Mouse (Mus musculus): ENCODE data around the gene Adh5.

Gene Adh5

DNA sequence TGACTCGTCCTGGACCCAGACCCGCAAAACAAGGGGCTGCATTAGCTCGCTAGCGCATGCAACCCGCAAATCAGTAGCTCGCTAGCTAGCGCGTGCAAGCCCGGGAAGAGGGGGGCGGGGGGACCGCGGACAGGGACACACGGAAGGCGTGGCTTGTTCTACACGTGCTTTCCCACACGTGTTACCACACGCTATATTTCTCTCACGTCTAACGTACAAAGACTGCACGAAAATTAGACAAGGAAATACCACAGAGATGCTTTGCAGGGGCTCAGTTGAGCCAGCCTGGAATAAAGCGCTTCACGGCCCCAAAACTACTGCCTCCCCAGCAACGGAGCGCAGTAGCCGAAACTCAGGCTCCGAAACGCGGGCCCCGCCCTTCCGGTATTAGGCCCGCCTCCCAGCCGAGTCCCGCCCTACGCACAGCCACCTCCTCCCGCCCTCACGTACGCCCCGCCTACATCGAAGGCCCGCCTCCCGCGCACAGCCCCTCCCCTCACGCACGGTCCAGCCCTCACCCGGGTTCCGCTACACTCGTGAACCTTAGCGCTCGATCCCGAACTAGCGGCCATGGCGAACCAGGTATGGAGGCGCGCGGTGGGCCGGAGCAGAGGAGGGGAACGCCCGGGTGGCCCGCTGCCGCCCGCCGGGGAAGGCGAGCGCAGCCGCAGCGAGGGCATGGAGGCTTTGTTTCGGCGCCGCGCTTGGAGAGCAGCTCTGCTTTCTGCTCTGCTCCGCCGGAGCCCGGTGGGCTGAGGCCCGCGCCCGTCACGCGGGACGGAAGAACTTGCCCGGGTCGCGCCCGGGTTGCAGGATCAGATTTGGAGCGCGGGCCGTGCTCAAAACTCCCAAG is at the start of gene Adh5:
Gene Adh5 (plus strand): TSS at position 482 of the 853 bp plus-strand sequence.
- peak; percentile 95 for DNase-seq (ENCODE audit: low read depth, low spot score)

DNA sequence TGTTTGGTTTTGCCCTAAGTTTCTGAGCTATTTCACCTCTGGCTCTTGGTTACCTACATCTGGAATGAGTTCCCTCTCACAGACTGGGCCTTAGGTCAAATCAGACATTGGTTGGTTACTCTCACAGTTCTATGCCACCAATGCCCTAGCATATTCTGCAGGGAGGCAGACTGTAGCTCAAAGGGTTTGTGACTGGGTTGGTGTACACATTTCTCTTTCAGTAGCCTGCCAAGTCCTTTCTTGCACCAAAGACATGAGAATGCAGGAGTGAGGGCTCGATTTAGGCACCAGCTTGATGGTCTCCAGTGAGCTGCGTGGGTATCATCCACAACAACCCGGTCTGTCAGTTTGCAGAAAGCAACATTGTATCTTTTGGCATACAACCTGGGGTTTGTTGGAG is 38.0 kb upstream of the Adh5 start:
- DNase-seq (ENCODE audit: low read depth, low spot score), result no peak

DNA sequence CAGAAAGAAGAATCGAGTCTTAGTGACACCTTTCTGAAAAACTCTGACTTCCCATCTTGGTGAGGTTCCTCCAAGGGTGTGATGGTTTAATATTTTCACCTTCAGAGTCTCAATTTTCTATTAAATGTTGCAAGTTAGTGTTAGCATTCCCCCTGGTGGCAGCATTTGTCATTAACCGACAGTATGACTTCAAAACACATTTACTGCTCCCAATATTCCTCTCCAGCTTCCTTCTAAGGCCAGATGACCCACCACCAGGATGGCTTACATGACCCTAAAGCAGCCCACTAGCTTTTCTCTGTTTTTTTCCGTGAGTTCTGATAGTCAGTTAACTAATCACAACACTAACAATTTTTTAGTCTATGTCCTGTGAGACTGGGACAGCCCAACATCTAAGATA is 37.6 kb upstream of the Adh5 start:
- peak; percentile 23 for DNase-seq (ENCODE audit: low read depth, low spot score)

DNA sequence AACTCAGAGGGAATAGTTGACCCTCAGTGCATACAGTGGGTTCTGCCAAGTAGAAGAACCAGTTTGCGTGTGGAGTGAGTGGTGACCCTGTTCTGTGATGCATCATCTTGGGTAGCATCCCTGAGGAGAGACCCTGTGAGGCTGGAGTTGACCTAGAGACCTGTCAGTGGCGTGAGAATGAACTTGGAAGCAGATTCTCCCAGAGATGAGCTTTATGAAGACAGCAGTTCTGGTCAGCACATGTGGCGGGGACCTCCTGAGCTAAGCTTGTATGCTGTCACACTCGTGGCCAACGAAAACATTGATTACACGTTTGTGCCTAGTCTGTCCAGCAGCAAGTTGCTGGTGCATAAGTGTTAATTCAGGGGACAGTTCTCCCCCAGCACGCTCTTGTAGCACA is 37.1 kb upstream of the Adh5 start:
- DNase-seq (ENCODE audit: low read depth, low spot score), result no peak

DNA sequence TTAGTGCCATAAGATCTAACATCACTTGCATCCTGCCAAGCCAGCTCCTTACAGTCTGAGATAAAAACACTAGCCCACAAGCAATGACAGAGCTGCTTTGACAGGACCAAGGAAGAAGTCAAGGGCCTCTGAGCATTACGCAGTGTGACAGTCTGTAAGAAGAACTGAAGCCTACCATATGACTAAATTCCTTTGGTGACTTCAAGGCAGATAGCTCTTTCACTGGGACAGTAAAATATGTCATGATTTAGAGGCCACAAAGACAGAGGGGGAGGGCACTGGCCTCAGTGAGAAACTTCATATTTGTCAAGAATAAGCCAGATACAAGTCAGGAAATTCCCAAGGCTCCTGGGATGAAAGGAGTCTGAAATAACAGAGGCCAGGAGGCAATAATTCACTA is 35.0 kb upstream of the Adh5 start:
- no peak for DNase-seq (ENCODE audit: low read depth, low spot score)

DNA sequence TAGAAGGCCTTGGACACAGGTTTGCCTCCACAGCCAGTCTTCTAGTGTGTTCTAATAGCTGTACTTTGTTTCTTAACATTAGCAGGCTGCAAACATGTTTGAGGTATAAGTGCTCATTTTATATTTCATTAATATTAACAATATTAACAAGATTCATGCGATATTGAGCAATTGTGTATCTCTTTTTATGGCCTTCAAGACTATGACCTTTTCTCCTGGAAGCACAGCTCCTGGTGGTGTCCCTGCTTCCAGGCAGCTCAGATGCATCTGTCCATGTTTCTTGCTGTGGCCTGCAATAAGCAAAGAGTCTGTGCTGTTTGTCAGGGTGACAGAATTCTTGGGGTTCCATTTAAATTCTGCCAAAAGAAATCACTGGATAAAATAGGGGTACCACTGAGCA is 33.3 kb upstream of the Adh5 start:
- DNase-seq (ENCODE audit: low read depth, low spot score), result no peak

DNA sequence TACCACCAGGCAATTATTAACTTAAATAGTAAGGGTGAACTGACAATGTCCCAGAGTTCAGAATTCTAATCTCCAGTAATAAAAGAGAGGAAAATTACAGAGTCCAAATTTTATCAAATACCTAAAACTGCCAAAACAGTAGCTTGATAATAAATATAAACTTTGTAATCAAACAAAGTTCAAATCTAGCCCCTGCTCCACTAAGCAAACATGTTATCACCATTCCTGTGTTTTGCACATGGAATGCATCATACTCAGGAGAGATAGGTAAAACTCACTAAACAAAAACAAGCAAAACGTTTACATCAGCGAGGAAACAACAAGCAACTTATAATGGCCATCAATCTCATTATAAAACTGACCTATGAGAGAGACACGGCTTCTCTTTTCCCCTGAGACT is 32.7 kb upstream of the Adh5 start:
- DNase-seq (ENCODE audit: low read depth, low spot score), result no peak

DNA sequence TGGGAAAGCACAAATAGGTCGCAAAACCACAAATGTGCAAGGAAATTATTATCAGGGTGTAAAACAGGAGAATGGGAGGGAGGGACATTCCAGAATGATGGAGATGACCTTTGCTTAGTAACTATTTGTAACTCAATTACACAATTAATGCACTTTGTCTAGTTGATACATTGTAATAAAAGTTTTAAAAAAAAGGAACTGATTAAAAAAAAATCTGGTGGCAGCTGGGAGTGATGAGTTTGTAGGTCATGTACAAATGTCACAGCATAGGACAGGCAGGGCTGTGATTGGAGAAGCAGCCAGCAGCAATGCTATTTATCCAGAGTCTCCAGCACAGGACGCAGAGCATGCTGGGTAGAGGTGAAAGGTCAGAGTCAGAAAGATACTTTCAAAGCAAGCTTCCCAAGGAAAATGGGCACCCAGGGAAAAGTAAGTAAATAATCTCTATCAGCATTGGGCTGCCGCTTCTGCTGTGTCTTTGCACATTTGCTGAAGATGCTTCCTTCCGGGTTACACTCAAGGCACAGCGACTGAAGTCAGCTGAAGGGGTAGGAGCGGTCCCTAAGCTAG is 27.7 kb upstream of the Adh5 start, which contains the start of gene Adh4:
Gene Adh4 (plus strand): TSS at position 346 of the 570 bp plus-strand sequence.
- DNase-seq (ENCODE audit: low read depth, low spot score), result no peak

DNA sequence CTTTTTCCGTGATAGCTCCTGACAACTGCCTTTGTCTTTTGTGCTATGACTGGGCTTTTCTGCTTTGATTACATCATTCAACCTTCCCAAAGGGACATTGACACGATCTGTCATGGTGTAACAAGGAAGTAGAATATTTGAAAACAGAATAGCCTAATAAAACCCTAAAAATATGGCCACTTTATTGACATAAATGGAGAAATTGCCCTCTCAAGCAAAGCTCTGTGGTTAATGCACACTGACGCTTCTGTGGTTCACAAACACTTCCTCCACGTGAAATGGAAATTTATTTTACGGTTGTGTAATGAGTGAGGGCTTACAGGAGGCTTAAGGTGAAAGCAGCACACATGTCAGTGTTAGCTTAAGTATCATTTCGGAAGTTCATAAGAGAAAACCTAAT is 23.5 kb upstream of the Adh5 start:
- DNase-seq (ENCODE audit: low read depth, low spot score), result no peak

DNA sequence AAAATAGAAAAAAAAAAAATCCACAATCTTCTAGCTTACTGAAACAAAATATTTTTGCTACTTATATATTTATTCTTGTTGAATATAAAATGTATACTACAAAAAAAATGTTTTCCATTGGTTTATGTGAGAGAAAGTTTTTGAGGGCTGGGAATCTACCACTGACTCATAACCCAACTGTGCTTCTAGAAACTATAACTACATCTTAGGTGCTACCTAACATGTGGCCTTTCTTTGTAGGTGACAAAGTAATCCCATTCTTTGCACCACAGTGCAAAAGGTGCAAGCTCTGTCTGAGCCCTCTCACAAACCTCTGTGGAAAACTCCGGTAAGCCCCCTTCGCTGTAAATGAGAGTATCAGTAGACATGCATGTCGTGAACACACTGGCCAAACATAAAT is 22.5 kb upstream of the Adh5 start:
- no peak for DNase-seq (ENCODE audit: low read depth, low spot score)

DNA sequence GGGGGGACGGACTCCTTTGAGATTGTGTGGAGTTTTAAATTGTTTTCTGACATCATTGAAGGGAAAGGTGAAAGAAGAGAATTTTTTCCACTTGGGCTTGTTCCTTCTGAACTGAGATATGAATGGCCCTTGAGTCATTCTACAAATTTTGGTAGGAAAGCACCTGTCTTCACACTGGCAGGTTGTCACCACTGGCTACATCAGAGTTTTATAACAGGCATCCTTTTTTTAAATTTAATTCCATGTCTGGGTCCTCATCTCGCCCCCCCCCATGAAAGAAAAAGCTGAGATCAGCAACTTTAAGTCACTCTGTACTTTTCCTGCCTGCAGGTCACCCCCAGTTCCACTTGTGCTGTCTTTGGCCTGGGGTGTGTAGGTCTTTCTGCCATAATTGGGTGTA is 19.2 kb upstream of the Adh5 start:
- DNase-seq (ENCODE audit: low read depth, low spot score), result no peak

DNA sequence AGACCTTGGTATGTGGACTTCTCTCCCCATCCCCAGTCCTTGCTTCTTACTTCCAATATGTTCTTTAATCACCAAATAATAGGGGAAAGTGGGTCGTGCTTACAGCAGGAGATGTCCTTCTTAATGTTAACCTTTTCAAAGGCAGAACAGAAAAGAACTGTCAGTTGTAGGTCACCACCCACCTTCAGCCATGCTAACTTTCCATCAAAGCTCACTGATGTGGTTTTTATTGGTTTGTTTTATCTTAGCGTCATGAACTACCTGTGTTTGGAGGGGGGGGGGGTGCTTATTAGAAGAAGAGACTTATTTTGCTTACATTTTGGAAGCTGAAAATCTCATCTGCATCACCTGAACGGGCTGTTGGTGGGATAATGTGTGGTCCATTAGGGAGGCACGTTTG is 18.6 kb upstream of the Adh5 start:
- no peak for DNase-seq (ENCODE audit: low read depth, low spot score)

DNA sequence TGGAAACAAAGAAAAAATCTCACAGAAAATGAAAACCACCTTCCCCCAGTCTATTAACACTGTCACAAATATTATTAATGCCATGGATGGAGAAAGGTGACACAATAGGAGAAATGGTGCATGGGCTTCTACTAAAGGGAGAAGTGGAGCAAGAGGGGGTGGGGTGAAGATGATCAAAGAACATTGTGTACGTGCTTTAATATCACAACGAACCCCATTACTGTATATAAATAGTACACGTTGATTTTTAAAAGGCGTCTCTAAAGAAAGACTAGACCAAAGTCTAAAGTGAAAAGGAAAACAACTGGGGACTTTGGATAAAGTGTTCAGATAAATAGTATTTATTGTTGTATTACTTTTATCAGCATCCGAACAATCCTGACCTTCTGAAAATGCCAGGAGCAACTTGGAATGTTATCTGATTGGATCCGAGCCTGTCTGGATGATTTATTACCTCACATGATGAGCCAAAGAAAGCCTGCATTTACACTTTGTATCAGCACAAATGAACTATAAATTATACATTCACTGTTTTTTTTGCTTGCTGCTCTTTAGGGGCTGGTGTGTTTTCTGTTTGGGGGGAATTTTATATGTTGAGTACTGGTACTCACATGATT is 12.4 kb upstream of the Adh5 start:
- DNase-seq (ENCODE audit: low read depth, low spot score), result no peak

DNA sequence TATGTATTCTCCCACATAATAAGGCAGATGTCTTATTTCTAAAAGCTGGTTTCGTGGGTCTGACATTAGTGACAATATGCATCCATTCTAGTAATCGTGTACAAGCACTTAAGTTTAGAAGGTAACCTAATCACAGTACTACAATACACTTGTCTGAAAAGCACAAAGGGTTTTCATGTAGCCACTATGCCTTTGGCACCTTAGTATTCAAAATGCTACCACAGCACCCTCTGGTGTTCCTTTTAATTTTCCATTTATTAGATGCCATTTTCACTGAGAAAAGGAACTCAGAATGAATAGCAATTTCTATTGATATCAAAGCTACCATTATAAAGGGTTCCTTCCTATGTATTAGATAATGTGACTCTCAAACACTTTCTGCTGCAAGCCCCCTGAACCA is 11.1 kb upstream of the Adh5 start:
- no peak for DNase-seq (ENCODE audit: low read depth, low spot score)

DNA sequence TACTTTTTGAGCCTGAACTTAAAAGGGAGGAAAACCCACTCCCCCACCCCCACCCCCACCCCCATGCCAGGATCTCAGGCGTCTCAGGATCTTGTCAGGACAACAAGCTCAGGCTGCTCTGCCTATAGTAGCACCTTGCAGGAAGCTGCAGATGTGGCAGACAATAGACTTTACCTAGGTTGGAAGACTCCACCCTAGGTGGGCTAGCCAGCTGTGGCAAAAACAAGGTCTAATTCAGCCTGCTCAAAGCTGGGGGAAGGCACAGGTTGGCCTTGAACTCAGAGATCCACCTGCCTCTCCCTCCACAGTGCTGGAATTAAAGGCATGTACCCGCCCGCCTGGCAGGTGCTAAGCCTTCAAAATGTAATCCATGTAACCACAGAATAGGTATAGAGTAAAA is 4.2 kb upstream of the Adh5 start:
- DNase-seq (ENCODE audit: low read depth, low spot score), result peak; percentile 81

DNA sequence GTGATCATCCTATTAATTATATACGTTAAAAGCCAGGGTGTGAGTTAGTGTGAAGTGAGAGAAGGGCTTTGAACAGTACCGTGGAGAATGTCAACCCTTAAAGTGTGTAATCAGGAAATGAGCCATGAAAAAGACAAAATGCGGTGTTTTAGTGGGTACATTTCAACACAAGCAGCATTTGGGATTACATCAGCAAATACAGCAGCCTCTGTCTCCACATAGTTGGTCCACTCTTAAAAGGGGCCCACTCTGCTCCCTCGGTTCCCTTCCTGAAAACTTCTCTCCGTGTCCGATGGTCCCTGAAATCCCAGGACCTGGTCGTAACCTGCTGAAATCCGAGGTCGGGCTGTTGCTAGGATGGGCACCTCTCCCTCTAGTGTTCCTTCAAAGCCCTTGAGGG is 690 bp upstream of the Adh5 start:
- no peak for DNase-seq (ENCODE audit: low read depth, low spot score)

DNA sequence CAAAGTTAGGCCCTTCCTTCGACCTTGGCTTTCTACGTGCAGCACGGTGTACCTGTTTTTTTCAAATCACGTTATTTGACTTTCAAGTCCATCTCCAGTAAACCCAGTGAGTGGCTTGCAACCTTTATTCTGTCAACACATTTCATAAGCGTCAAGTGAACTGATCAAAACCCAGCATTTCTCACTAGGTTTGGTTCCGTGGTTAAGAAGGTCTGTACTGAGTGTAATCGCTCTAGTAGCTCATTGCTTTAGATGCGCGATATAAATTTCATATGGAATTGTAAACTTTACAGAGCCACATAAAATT is 525 bp downstream of the Adh5 start:
- no peak for DNase-seq (ENCODE audit: low read depth, low spot score)

DNA sequence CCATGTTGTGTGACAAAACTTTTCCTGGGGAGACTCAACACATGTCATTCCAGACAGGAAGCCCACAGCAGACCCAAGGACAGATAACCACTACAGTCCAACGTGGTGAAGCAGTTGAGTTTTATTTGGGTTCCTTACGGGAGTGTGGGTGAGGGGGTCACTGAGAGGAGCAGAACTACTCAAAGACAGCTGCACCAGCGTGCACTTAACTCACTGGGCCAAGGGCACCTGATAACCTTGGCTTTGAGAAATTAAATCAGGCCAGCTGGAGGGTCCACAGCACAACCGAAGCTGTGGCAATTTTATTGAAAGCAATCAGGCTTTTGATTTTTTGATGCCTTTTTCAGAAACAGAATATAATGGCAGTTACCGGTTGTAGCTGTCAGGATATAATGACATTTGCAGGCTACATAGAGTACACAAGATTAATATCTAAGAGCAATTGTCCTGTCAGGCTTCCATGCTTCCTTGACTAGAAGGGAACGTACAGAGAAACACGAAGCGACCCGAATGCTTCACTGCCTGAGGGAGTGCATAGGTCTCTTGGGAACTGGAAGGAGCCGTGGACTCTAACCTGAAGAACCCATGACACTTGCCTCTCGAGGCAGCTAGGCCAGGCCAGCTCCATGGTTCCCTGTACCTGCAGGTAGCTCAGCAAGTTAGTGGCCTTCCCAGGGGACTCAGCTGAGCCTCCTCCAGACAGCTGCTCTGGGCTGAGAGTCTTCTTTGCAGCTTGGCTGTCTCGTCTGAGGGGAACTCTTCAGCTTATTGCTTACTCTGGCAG is 5.4 kb downstream of the Adh5 start:
- no peak for DNase-seq (ENCODE audit: low read depth, low spot score)

DNA sequence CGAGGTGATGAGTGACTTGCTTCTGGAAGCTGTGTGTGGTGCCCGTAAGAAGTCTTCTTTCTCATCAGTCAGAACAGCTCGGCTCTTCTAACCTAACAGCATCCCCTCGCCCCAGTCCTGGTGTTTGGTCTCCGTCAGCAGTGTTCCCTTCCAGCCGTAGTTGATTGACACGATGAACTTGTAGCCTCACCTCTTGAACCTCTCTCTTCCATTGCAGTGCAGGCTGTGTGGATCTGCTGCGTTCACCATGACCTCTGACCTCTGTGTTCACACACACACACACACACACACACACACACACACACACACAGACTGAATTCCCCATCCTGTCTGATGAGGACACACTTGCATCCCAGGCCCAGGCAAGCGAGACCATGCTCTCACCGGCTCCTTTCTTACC is 9.3 kb downstream of the Adh5 start:
- no peak for DNase-seq (ENCODE audit: low read depth, low spot score)

DNA sequence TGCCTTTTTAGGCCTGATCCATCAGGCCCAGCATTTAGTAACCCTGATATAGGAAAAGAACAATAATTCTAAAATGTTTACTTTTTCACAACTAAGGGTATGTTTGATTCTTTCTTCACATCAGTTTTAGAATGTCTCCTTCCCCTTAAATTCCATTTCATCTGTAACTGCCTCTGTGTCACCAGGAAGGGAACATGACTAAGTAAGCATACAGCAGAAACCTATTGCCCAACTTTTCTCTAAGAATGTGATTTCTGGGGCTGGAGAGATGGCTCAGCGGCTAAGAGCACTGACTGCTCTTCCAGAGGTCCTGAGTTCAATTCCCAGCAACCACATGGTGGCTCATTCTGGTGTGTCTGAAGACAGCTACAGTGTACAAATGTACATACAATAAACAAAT is 11.3 kb downstream of the Adh5 start:
- DNase-seq (ENCODE audit: low read depth, low spot score), result no peak

DNA sequence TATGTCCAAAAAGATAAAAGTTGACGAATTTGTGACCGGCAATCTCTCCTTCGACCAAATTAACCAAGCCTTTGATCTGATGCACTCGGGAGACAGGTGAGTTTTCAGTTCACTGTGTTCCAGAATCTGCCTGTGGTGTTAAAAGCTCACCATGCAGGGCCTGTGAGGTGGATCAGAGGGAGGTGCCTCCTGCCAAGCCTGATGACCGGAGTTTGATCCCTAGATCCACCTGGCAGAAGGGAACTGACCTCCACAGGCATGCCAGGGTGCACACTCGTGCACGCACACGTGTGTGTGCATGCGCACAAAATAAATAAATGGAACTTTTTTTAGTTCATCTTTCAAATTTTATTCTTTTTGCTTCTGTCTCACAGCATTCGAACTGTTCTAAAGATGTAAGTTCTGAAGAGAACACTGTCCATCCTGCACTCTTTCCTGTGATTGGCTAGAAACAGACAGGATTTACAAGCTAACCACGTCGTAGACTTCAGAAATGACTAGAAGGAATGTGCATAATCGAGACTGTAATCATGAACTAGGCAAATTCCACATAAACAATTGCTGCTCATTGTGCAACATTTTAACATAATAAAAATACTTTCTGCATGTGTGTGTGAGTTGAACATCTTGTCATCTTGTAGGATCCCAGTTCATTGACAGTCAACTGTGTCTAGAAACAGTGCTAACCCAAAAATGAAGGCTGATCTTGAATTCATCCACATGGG is 12.0 kb downstream of the Adh5 start:
- no peak for DNase-seq (ENCODE audit: low read depth, low spot score)

DNA sequence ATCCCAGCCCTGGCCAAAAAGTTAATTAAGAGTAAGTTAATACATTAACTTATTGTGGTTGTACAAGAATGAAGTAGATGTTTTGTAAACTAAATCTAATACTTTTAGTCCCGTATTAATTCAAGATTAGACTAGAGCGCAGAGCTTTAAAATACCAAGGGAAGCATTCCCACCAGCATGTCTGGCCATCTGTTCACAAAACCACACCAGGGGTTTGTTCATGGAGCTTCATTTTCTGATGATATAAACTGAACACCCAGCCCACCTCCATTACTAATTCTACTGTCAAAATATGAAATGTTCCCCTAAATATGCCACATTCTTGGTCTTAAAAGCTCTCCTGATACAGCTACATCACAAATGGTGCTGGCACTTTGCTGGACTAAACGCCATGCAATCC is 15.5 kb downstream of the Adh5 start:
- DNase-seq (ENCODE audit: low read depth, low spot score), result no peak

All from ES-CJ7 (cell line).